Mouse (Mus musculus): ENCODE measurements around the gene Tmem123. TPM values are rescaled to one million over a fixed set of nuclear protein-coding genes. Genes with fewer than 3 reads are reported as not detected.

Gene Tmem123
- 107 TPM in 2 replicates for polyA plus RNA-seq (2014; fragmentation: Nextera tagmentation; extraction: Ambion mirVana)

DNA sequence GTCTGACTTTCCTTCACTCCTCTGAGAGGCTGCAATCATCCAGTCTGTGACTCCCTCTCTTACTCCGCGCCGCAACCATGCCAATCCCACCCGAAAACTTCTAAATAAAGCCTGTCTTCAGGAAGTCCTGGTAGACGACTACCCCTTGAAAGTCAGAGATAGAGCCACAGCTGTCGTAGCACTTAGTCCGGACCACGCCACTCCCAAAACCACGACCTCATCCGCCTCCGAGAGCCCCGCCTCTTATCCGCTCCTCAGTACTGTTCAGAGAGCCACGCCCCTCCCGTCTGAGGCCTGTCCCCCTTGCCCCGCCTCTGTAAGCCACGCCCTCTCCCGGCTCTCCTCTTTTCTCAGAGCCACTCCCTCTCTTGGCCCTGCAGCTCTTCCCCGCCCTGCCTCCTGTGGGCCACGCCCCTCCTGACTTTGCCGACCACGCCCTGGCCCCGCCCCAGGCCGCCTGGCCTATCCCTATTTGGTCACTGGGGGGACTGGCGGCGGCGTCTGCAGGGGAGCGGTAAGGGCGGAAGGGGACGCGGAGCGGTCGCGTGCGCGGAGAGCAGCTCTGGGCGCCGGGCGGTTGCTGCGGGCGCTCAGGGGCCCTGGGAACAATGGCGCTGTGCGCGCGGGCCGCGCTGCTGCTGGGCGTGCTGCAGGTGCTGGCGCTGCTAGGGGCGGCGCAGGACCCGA lies at the start of gene Tmem123:
Gene Tmem123, plus strand, starts transcription at position 428 of the 687 bp plus-strand sequence.
- H3K9me3 ChIP-seq (ENCODE audit: control insufficient read depth, low read length): peaks cover 4% of the 10 kb centered on the region; the same call in 1 of the 2 replicates
- peak within 1 kb of the TSS; percentile 84 to 89 for H3K27ac ChIP-seq (replicated peaks in 1 of 2; ENCODE audit: control insufficient read depth in 1 of 2, insufficient read depth in 1 of 2, low read depth in 2 of 2, low read length in 2 of 2)
- peaks cover 7% of the 10 kb centered on the region for H3K36me3 ChIP-seq (ENCODE audit: control insufficient read depth, insufficient read depth, low read length)
- no peaks in the 10 kb centered on the region for H3K27me3 ChIP-seq (ENCODE audit: control insufficient read depth, insufficient read depth, low read length)
- H3K4me1 ChIP-seq (ENCODE audit: control insufficient read depth in 2 of 2, insufficient read depth in 2 of 2, low read length in 2 of 2): peaks cover 5 to 19% of the 10 kb centered on the region in 2 experiments
- H3K4me2 ChIP-seq (ENCODE audit: low read length): peak within 1 kb of the TSS; percentile 82
- H3K9ac ChIP-seq (ENCODE audit: low read length): peak within 1 kb of the TSS; percentile 92
- peak within 1 kb of the TSS; percentile 77 to 99 for H3K4me3 ChIP-seq (ENCODE audit: control insufficient read depth in 1 of 2, insufficient read depth in 1 of 2, low read depth in 1 of 2, low read length in 2 of 2)
- ATAC-seq (ENCODE audit: insufficient number of reproducible peaks, insufficient read depth, low FRiP score, low read depth): peak; percentile 98
- under 1% methylated on average over 51 of the region's 52 CpGs for WGBS

DNA sequence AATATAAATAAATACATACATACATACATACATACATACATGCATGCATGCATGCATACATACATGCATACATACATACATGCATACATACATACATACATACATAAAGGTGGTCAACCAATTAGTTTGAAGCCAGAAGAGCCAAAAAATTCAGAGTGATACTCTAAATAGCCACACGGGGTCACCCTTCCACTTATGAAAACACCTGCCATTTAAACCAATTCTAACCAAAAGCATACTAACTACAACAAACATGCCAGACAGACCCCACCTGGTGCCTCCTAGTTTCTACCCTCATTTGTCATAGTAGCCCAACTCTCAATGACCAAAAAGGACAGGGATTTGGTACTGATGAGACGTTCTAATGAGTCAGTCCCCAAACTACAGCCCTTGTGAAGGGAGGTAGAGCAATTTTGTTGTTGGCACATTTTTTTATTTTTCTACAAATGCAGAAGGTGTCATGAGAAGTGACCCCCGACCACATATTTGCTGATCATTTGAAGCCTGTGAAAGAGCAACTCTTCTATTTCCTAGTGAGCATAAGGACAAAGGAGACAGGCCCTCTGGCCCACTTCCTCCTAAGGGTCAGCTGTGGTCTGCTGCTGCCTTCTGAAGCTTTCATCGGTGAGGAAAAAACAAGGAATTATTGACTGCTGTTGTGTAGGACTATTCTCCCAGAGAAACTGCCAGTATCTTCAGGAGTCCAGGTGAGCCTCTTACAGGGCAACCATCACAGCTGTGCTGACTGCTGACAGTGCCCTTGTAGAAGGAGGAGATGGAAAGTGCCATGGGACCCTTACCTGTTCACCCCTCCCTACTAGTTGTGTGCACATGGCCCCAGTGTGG lies 49.6 kb upstream of the Tmem123 start:
- Histone ChIP-seq H3K27me3 (ENCODE audit: control insufficient read depth, insufficient read depth, low read length) (no peaks in the 10 kb centered on the region), H3K4me2 (ENCODE audit: low read length) (no peak overlapping the region), H3K27ac (replicated peaks in 1 of 2; ENCODE audit: control insufficient read depth in 1 of 2, insufficient read depth in 1 of 2, low read depth in 2 of 2, low read length in 2 of 2) (no peak overlapping the region), H3K9me3 (ENCODE audit: control insufficient read depth, low read length) (no peaks in the 10 kb centered on the region), H3K4me3 (ENCODE audit: control insufficient read depth in 1 of 2, insufficient read depth in 1 of 2, low read depth in 1 of 2, low read length in 2 of 2) (no peak overlapping the region), H3K9ac (ENCODE audit: low read length) (no peak overlapping the region), H3K4me1 (ENCODE audit: control insufficient read depth in 2 of 2, insufficient read depth in 2 of 2, low read length in 2 of 2) (no peaks in the 10 kb centered on the region), H3K36me3 (ENCODE audit: control insufficient read depth, insufficient read depth, low read length) (no peaks in the 10 kb centered on the region)
- ATAC-seq (ENCODE audit: insufficient number of reproducible peaks, insufficient read depth, low FRiP score, low read depth): no peak
- 35% methylated on average over 4 of the region's 4 CpGs for WGBS

DNA sequence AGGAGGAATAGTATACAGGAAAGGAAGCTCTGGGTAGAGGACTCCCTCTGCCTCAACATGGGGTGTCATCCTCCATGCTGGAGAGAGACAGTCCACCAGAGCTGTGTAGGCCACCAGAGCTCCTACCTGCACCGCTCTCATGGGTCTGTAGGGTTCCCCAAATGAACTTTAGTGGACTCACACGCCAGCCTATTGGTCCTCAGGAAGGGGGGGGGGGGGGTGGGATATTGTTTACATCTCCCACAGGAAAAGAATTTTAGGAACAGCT lies 49.0 kb upstream of the Tmem123 start:
- Histone ChIP-seq H3K9ac (ENCODE audit: low read length) (no peak overlapping the region), H3K27ac (replicated peaks in 1 of 2; ENCODE audit: control insufficient read depth in 1 of 2, insufficient read depth in 1 of 2, low read depth in 2 of 2, low read length in 2 of 2) (no peak overlapping the region), H3K36me3 (ENCODE audit: control insufficient read depth, insufficient read depth, low read length) (no peaks in the 10 kb centered on the region), H3K4me3 (ENCODE audit: control insufficient read depth in 1 of 2, insufficient read depth in 1 of 2, low read depth in 1 of 2, low read length in 2 of 2) (no peak overlapping the region), H3K4me1 (ENCODE audit: control insufficient read depth in 2 of 2, insufficient read depth in 2 of 2, low read length in 2 of 2) (no peaks in the 10 kb centered on the region), H3K27me3 (ENCODE audit: control insufficient read depth, insufficient read depth, low read length) (no peaks in the 10 kb centered on the region), H3K9me3 (ENCODE audit: control insufficient read depth, low read length) (no peaks in the 10 kb centered on the region), H3K4me2 (ENCODE audit: low read length) (no peak overlapping the region)
- ATAC-seq (ENCODE audit: insufficient number of reproducible peaks, insufficient read depth, low FRiP score, low read depth): no peak
- WGBS: 75% methylated on average over 2 of the region's 2 CpGs

DNA sequence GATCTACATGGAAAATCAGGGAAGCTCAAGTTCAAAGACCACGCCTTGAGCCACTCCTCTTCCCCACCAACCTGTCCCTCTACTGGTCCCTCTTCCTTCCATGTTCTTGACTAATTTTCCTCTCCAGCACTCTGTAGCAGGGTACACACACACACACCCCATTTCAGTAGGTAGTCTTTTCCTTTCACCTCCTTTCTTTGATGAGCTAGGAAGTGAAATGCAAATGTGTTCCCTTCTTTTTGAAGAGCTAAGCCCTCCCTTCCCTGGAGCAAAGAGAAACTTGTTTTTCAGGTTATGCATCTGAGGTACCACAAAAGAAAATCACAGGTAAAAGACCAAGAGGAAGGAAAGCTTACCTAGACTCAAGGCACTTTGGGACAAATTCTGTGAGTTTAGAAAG lies 42.3 kb upstream of the Tmem123 start:
- Histone ChIP-seq H3K36me3 (ENCODE audit: control insufficient read depth, insufficient read depth, low read length) (no peaks in the 10 kb centered on the region), H3K4me3 (ENCODE audit: control insufficient read depth in 1 of 2, insufficient read depth in 1 of 2, low read depth in 1 of 2, low read length in 2 of 2) (no peak overlapping the region), H3K4me1 (ENCODE audit: control insufficient read depth in 2 of 2, insufficient read depth in 2 of 2, low read length in 2 of 2) (no peaks in the 10 kb centered on the region), H3K27ac (replicated peaks in 1 of 2; ENCODE audit: control insufficient read depth in 1 of 2, insufficient read depth in 1 of 2, low read depth in 2 of 2, low read length in 2 of 2) (no peak overlapping the region), H3K4me2 (ENCODE audit: low read length) (no peak overlapping the region), H3K9me3 (ENCODE audit: control insufficient read depth, low read length) (no peaks in the 10 kb centered on the region), H3K27me3 (ENCODE audit: control insufficient read depth, insufficient read depth, low read length) (no peaks in the 10 kb centered on the region), H3K9ac (ENCODE audit: low read length) (no peak overlapping the region)
- 71% methylated on average over 1 of the region's 1 CpGs for WGBS
- ATAC-seq (ENCODE audit: insufficient number of reproducible peaks, insufficient read depth, low FRiP score, low read depth): no peak

DNA sequence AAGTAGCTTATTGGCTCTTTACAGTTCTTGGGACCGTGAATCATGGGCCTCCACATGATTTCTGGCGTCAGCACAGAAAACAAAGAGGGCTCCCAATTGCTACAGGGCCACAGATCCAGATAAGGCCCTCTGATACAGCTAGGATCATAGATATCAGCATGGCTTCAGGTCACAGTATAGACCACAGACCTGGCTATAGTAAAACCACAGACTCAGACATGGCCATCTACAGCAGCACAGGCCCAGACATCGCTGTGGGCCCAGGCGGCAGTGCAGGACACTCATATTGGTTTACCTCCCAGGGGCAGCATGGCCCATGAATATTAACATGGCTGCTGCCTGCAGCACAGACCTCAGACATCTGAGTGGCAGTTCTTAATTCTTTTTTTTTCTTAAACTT lies 34.8 kb upstream of the Tmem123 start:
- 77% methylated on average over 4 of the region's 4 CpGs for WGBS
- no peak overlapping the region for H3K27ac ChIP-seq (replicated peaks in 1 of 2; ENCODE audit: control insufficient read depth in 1 of 2, insufficient read depth in 1 of 2, low read depth in 2 of 2, low read length in 2 of 2)
- H3K9ac ChIP-seq (ENCODE audit: low read length): no peak overlapping the region
- no peak overlapping the region for H3K4me3 ChIP-seq (ENCODE audit: control insufficient read depth in 1 of 2, insufficient read depth in 1 of 2, low read depth in 1 of 2, low read length in 2 of 2)
- H3K4me1 ChIP-seq (ENCODE audit: control insufficient read depth in 2 of 2, insufficient read depth in 2 of 2, low read length in 2 of 2): no peaks in the 10 kb centered on the region
- H3K36me3 ChIP-seq (ENCODE audit: control insufficient read depth, insufficient read depth, low read length): no peaks in the 10 kb centered on the region
- H3K4me2 ChIP-seq (ENCODE audit: low read length): no peak overlapping the region
- ATAC-seq (ENCODE audit: insufficient number of reproducible peaks, insufficient read depth, low FRiP score, low read depth): no peak
- no peaks in the 10 kb centered on the region for H3K27me3 ChIP-seq (ENCODE audit: control insufficient read depth, insufficient read depth, low read length)
- no peaks in the 10 kb centered on the region for H3K9me3 ChIP-seq (ENCODE audit: control insufficient read depth, low read length)

DNA sequence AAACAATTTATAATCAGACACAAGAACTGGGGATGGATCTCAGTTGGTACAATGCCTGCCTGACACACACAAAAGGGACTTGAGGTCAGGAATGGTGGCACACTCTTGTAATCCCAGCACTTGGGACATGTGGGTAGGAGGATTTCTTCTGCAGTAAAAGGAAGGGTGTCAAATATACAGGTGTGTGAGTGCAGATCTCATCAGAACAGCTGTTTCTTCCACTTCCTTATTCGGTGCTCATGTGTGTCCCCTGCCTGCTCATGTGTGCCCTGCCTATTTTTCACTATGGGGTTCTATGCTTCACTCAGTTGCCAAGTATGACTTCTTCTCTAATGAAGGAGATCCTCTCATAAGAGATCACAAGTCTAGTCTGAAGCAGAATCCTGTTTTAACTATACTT lies 21.1 kb upstream of the Tmem123 start:
- no peaks in the 10 kb centered on the region for H3K36me3 ChIP-seq (ENCODE audit: control insufficient read depth, insufficient read depth, low read length)
- no peak overlapping the region for H3K4me3 ChIP-seq (ENCODE audit: control insufficient read depth in 1 of 2, insufficient read depth in 1 of 2, low read depth in 1 of 2, low read length in 2 of 2)
- no peak overlapping the region for H3K4me2 ChIP-seq (ENCODE audit: low read length)
- H3K27me3 ChIP-seq (ENCODE audit: control insufficient read depth, insufficient read depth, low read length): no peaks in the 10 kb centered on the region
- no peak overlapping the region for H3K27ac ChIP-seq (replicated peaks in 1 of 2; ENCODE audit: control insufficient read depth in 1 of 2, insufficient read depth in 1 of 2, low read depth in 2 of 2, low read length in 2 of 2)
- H3K9ac ChIP-seq (ENCODE audit: low read length): no peak overlapping the region
- ATAC-seq (ENCODE audit: insufficient number of reproducible peaks, insufficient read depth, low FRiP score, low read depth): no peak
- H3K9me3 ChIP-seq (ENCODE audit: control insufficient read depth, low read length): no peaks in the 10 kb centered on the region
- WGBS: 73% methylated on average over 1 of the region's 1 CpGs
- H3K4me1 ChIP-seq (ENCODE audit: control insufficient read depth in 2 of 2, insufficient read depth in 2 of 2, low read length in 2 of 2): 0 out of 4 replicates have a peak, but pooled peaks cover 0 to 3% of the 10 kb centered on the region in 2 experiments

DNA sequence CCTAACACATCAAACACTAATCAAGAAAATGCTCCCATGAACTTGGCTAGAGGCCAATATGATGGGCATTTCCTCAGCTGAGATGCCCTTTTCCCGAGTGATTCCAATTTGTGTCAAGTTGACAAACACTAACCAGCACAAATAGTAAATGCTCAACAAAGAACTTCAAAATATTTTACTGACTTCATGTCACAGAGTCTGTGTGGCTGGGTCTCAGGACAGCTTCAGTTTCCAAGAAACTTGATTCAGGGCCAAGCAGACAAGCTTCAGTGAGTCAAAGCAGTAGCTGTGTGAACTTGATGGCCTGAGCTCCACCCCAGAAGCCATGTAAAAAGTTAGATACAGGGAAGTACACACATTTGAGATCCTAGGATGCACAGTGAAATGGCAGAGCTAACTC lies 19.7 kb upstream of the Tmem123 start:
- Histone ChIP-seq H3K9me3 (ENCODE audit: control insufficient read depth, low read length) (no peaks in the 10 kb centered on the region), H3K4me2 (ENCODE audit: low read length) (no peak overlapping the region), H3K4me1 (ENCODE audit: control insufficient read depth in 2 of 2, insufficient read depth in 2 of 2, low read length in 2 of 2) (0 out of 4 replicates have a peak, but pooled peaks cover 0 to 3% of the 10 kb centered on the region in 2 experiments), H3K36me3 (ENCODE audit: control insufficient read depth, insufficient read depth, low read length) (no peaks in the 10 kb centered on the region), H3K4me3 (ENCODE audit: control insufficient read depth in 1 of 2, insufficient read depth in 1 of 2, low read depth in 1 of 2, low read length in 2 of 2) (no peak overlapping the region), H3K9ac (ENCODE audit: low read length) (no peak overlapping the region), H3K27me3 (ENCODE audit: control insufficient read depth, insufficient read depth, low read length) (no peaks in the 10 kb centered on the region), H3K27ac (replicated peaks in 1 of 2; ENCODE audit: control insufficient read depth in 1 of 2, insufficient read depth in 1 of 2, low read depth in 2 of 2, low read length in 2 of 2) (no peak overlapping the region)
- 53% methylated on average over 1 of the region's 1 CpGs for WGBS
- ATAC-seq (ENCODE audit: insufficient number of reproducible peaks, insufficient read depth, low FRiP score, low read depth): no peak

Measured in heart, embryonic 14.5 days (tissue).